Mouse (Mus musculus) limb, embryonic 11.5 days (tissue): Measurements from ENCODE around the gene Heatr5b. TPM values are rescaled to one million over a fixed set of nuclear protein-coding genes. Genes with fewer than 3 reads are reported as not detected.

Experiments
- ATAC-seq: fragments of 200-750 bp; cut with Nextera tagmentation; 2 replicates; pipeline ENCODE4 v1.8.0; 2017; ENCODE audit warnings: low read depth; ENCODE audit not compliant: insufficient number of reproducible peaks, low FRiP score, low TSS enrichment
- DNase-seq: peaks from one replicate; pipeline ENCODE4 v3.0.0-alpha.2; 2015; ENCODE audit warnings: low spot score
- H3K27ac ChIP-seq: fragments of 300-500 bp; sonication (generic); replicated peaks from 2 replicates; pipeline ENCODE4 v1.5.1; 2014; ENCODE audit warnings: low read depth, mild to moderate bottlenecking, low read length
- H3K27me3 ChIP-seq: fragments of 300-500 bp; sonication (generic); 2 replicates; pipeline ENCODE4 v1.6.1; 2014; ENCODE audit warnings: mild to moderate bottlenecking, low read length, mixed read lengths; ENCODE audit not compliant: control insufficient read depth, insufficient read depth
- H3K36me3 ChIP-seq: fragments of 300-500 bp; sonication (generic); 2 replicates; pipeline ENCODE4 v1.6.1; 2014; ENCODE audit warnings: mild to moderate bottlenecking, low read length, moderate library complexity, mixed read lengths; ENCODE audit not compliant: control insufficient read depth, insufficient read depth
- H3K4me1 ChIP-seq: fragments of 300-500 bp; sonication (generic); 2 replicates; pipeline ENCODE4 v1.6.1; 2014; ENCODE audit warnings: low read length, mixed read lengths; ENCODE audit not compliant: control insufficient read depth, insufficient read depth
- H3K4me2 ChIP-seq: fragments of 300-500 bp; sonication (generic); 2 replicates; pipeline ENCODE4 v1.6.1; 2014; ENCODE audit warnings: low read depth, mild to moderate bottlenecking, moderate library complexity; ENCODE audit not compliant: severe bottlenecking
- H3K4me3 ChIP-seq: fragments of 300-500 bp; sonication (generic); 2 replicates; pipeline ENCODE4 v1.5.1; 2014; ENCODE audit warnings: low read depth, low read length
- H3K9ac ChIP-seq: fragments of 300-500 bp; sonication (generic); 2 replicates; pipeline ENCODE4 v1.6.1; 2014; ENCODE audit warnings: mild to moderate bottlenecking, low read length
- H3K9me3 ChIP-seq: fragments of 300-500 bp; sonication (generic); 2 replicates; pipeline ENCODE4 v1.6.1; 2016; ENCODE audit warnings: low read length; ENCODE audit not compliant: control insufficient read depth
- WGBS: fragments of 180-500 bp; shearing (Covaris S2); extraction: QIAGEN DNeasy Blood & Tissue Kit; methylation state at CpG from one replicate; pipeline ENCODE4 v1.1.7; 2014; 5-methylcytosine and 5-hydroxymethylcytosine counted together
- polyA plus RNA-seq: library from polyadenylated mRNA; unstranded; fragments of >200 nt; fragmentation: Nextera tagmentation; extraction: Ambion mirVana; gene quantifications from 2 replicates; pipeline ENCODE4 v1.2.1, GENCODE M21; 2014

Heatr5b gene
- polyA plus RNA-seq, 1 experiment from 2014 or later, result 13.2 TPM

GRCm38 (mm10) chr17:78734806-78735205 lies 100.4 kb downstream of the Heatr5b start:
- Histone ChIP-seq H3K4me2 (peak overlapping the region; percentile 52), H3K4me3 (no peak overlapping the region), H3K4me1 (peaks cover 10% of the 10 kb centered on the region), H3K27me3 (no peaks in the 10 kb centered on the region), H3K27ac (no peak overlapping the region), H3K9me3 (no peaks in the 10 kb centered on the region), H3K36me3 (no peaks in the 10 kb centered on the region), H3K9ac (no peak overlapping the region)
- 83% methylated on average over 10 of the region's 10 CpGs for WGBS
- DNase-seq (no peak), ATAC-seq (no peak)

- DNase-seq (no peak), ATAC-seq (no peak)
- H3K36me3 ChIP-seq, result no peaks in the 10 kb centered on the region
- peaks cover 10% of the 10 kb centered on the region for H3K4me1 ChIP-seq
- H3K4me3 ChIP-seq, result no peak overlapping the region
- no peak overlapping the region for H3K4me2 ChIP-seq
- H3K27ac ChIP-seq, result no peak overlapping the region
- H3K9ac ChIP-seq, result no peak overlapping the region
- no peaks in the 10 kb centered on the region for H3K27me3 ChIP-seq
- H3K9me3 ChIP-seq, result no peaks in the 10 kb centered on the region
- 71% methylated on average over 1 of the region's 1 CpGs for WGBS
Observed at GRCm38 (mm10) chr17:78732056-78732455, 103.1 kb downstream of the Heatr5b start.

GRCm38 (mm10) chr17:78726746-78727449 lies 108.3 kb downstream of the Heatr5b start:
- no peaks in the 10 kb centered on the region for H3K36me3 ChIP-seq
- H3K9me3 ChIP-seq, result no peaks in the 10 kb centered on the region
- no peak overlapping the region for H3K4me2 ChIP-seq
- DNase-seq (no peak), ATAC-seq (no peak)
- H3K27me3 ChIP-seq, result no peaks in the 10 kb centered on the region
- H3K4me1 ChIP-seq, result no peaks in the 10 kb centered on the region
- H3K27ac ChIP-seq, result no peak overlapping the region
- 78% methylated on average over 14 of the region's 14 CpGs for WGBS
- no peak overlapping the region for H3K9ac ChIP-seq
- H3K4me3 ChIP-seq, result no peak overlapping the region

- no peak overlapping the region for H3K9ac ChIP-seq
- no peaks in the 10 kb centered on the region for H3K4me1 ChIP-seq
- H3K36me3 ChIP-seq, result no peaks in the 10 kb centered on the region
- no peak overlapping the region for H3K27ac ChIP-seq
- H3K9me3 ChIP-seq, result no peaks in the 10 kb centered on the region
- DNase-seq (no peak), ATAC-seq (no peak)
- no peak overlapping the region for H3K4me3 ChIP-seq
- no peaks in the 10 kb centered on the region for H3K27me3 ChIP-seq
- 68% methylated on average over 6 of the region's 6 CpGs for WGBS
- H3K4me2 ChIP-seq, result no peak overlapping the region
Observed at GRCm38 (mm10) chr17:78724461-78725055, 110.6 kb downstream of the Heatr5b start.

- no peaks in the 10 kb centered on the region for H3K4me1 ChIP-seq
- no peak overlapping the region for H3K4me2 ChIP-seq
- H3K36me3 ChIP-seq, result peaks cover 3% of the 10 kb centered on the region; the same call in 1 of the 2 replicates
- 91% methylated on average over 7 of the region's 7 CpGs for WGBS
- ATAC-seq, result no peak
- H3K4me3 ChIP-seq, result no peak overlapping the region
- no peaks in the 10 kb centered on the region for H3K27me3 ChIP-seq
- DNase-seq, result no peak
- no peak overlapping the region for H3K9ac ChIP-seq
- no peak overlapping the region for H3K27ac ChIP-seq
- H3K9me3 ChIP-seq, result no peaks in the 10 kb centered on the region
Observed at GRCm38 (mm10) chr17:78721690-78722089, 113.5 kb downstream of the Heatr5b start.

GRCm38 (mm10) chr17:78719086-78719485 lies 116.1 kb downstream of the Heatr5b start:
- Histone ChIP-seq H3K4me3 (no peak overlapping the region), H3K9ac (no peak overlapping the region), H3K4me1 (no peaks in the 10 kb centered on the region), H3K36me3 (peaks cover 3% of the 10 kb centered on the region; the same call in 1 of the 2 replicates), H3K9me3 (no peaks in the 10 kb centered on the region), H3K27me3 (no peaks in the 10 kb centered on the region), H3K27ac (no peak overlapping the region), H3K4me2 (no peak overlapping the region)
- ATAC-seq (no peak), DNase-seq (no peak)
- WGBS, result 92% methylated on average over 13 of the region's 13 CpGs

GRCm38 (mm10) chr17:78710258-78710657 lies 124.9 kb downstream of the Heatr5b start:
- Histone ChIP-seq H3K4me2 (no peak overlapping the region), H3K9ac (no peak overlapping the region), H3K4me3 (no peak overlapping the region), H3K36me3 (no peaks in the 10 kb centered on the region; the same call in 1 of the 2 replicates), H3K9me3 (no peaks in the 10 kb centered on the region; the same call in 1 of the 2 replicates), H3K4me1 (peaks cover 2% of the 10 kb centered on the region; the same call in 1 of the 2 replicates), H3K27me3 (no peaks in the 10 kb centered on the region), H3K27ac (no peak overlapping the region)
- no peak for ATAC-seq
- 78% methylated on average over 2 of the region's 2 CpGs for WGBS
- no peak for DNase-seq

- Histone ChIP-seq H3K9ac (no peak overlapping the region), H3K27ac (no peak overlapping the region), H3K36me3 (no peaks in the 10 kb centered on the region; the same call in 1 of the 2 replicates), H3K27me3 (no peaks in the 10 kb centered on the region), H3K4me3 (no peak overlapping the region), H3K4me1 (peaks cover under 1% of the 10 kb centered on the region; the same call in 1 of the 2 replicates), H3K9me3 (no peaks in the 10 kb centered on the region; the same call in 1 of the 2 replicates), H3K4me2 (no peak overlapping the region)
- no peak for DNase-seq
- no peak for ATAC-seq
- WGBS, result 88% methylated on average over 7 of the region's 7 CpGs
Observed at GRCm38 (mm10) chr17:78708422-78708821, 126.7 kb downstream of the Heatr5b start.
